Mouse (Mus musculus) hindbrain, postnatal 0 days (tissue): ENCODE measurements at regions not wholly inside any gene's neighbourhood (a gene's known extent, or its start where the extent isn't known, plus 50 kb on each side); places are given as distances from the start of the nearest gene placed in this dataset.

Source experiments
- ATAC-seq: fragments of 200-750 bp; cut with Nextera tagmentation; 2 replicates; pipeline ENCODE4 v1.8.0; 2017; ENCODE audit warnings: mild to moderate bottlenecking, moderate TSS enrichment, moderate library complexity
- DNase-seq: peaks from one replicate; pipeline ENCODE4 v3.0.0-alpha.2; 2015; ENCODE audit warnings: low spot score
- H3K27ac ChIP-seq: fragments of 300-500 bp; sonication (generic); 2 replicates; pipeline ENCODE4 v1.5.1; 2014; ENCODE audit warnings: mild to moderate bottlenecking
- H3K27me3 ChIP-seq: fragments of 300-500 bp; sonication (generic); 2 replicates; pipeline ENCODE4 v1.6.1; 2014; ENCODE audit warnings: low read length, mixed read lengths; ENCODE audit not compliant: insufficient read depth
- H3K36me3 ChIP-seq: fragments of 300-500 bp; sonication (generic); 2 replicates; pipeline ENCODE4 v1.6.1; 2014; ENCODE audit warnings: low read length, mixed read lengths; ENCODE audit not compliant: insufficient read depth
- H3K4me1 ChIP-seq: fragments of 300-500 bp; sonication (generic); 2 replicates; pipeline ENCODE4 v1.6.1; 2014; ENCODE audit warnings: antibody characterized with exemption, low read length, mixed read lengths; ENCODE audit not compliant: insufficient read depth
- H3K4me2 ChIP-seq: fragments of 300-500 bp; sonication (generic); 2 replicates; pipeline ENCODE4 v1.6.1; 2014; ENCODE audit warnings: low read depth, mild to moderate bottlenecking, low read length, moderate library complexity, mixed read lengths
- H3K4me3 ChIP-seq: fragments of 300-500 bp; sonication (generic); 2 replicates; pipeline ENCODE4 v1.5.1; 2014; ENCODE audit warnings: low read length
- H3K9ac ChIP-seq: fragments of 300-500 bp; sonication (generic); replicated peaks from 2 replicates; pipeline ENCODE4 v1.6.1; 2014; ENCODE audit warnings: mild to moderate bottlenecking, low read length, moderate library complexity, mixed read lengths
- H3K9me3 ChIP-seq: fragments of 300-500 bp; sonication (generic); 2 replicates; pipeline ENCODE4 v1.6.1; 2016; ENCODE audit warnings: low read length, mixed read lengths
- CTCF ChIP-seq: IDR thresholded peaks from 2 replicates; pipeline ENCODE4 v1.5.1; 2016; ENCODE audit warnings: antibody characterized with exemption, control low read depth, low read depth
- WGBS: fragments of 180-500 bp; shearing (Covaris S2); extraction: QIAGEN DNeasy Blood & Tissue Kit; methylation state at CpG from one replicate; pipeline ENCODE4 v1.1.7; 2014; 5-methylcytosine and 5-hydroxymethylcytosine counted together

GRCm38 (mm10) chr4:95340926-95341325 is 216.4 kb upstream of the Fggy start:
- Histone ChIP-seq H3K27me3 (no peaks in the 10 kb centered on the region), H3K36me3 (no peaks in the 10 kb centered on the region), H3K4me2 (no peak overlapping the region), H3K4me1 (no peaks in the 10 kb centered on the region), H3K9me3 (no peaks in the 10 kb centered on the region), H3K9ac (no peak overlapping the region), H3K27ac (no peak overlapping the region), H3K4me3 (no peak overlapping the region)
- ATAC-seq (no peak), DNase-seq (no peak)
- TF ChIP-seq CTCF = no peak
- WGBS = 82% methylated on average over 3 of the region's 3 CpGs

DNA sequence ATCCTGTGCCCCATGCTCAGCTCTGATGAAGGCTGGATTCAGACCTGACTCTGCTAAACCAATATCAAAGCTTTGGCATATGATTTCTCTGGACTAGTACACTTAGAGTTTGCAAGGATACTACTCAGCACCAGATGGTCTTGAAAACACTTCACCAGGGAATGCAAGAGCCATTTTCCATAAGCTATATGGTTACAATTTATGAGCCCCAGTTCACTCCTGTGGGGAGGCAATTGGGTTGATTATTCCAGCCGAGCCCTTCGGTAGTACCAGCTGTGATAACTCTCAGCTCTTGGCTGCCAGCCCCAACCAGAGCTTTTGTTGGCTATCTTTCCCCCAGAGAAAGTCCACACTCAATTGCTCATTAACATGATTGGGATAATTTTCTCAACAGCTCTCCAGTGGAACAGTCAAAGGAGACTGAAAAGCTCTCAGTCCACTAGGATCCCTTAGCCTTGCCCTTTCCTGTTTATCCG is 210.5 kb upstream of the Fggy start:
- Histone ChIP-seq H3K4me2 (no peak overlapping the region), H3K9me3 (no peaks in the 10 kb centered on the region), H3K36me3 (no peaks in the 10 kb centered on the region), H3K9ac (no peak overlapping the region), H3K4me3 (no peak overlapping the region), H3K27me3 (no peaks in the 10 kb centered on the region), H3K27ac (no peak overlapping the region), H3K4me1 (peaks cover 9% of the 10 kb centered on the region)
- TF ChIP-seq CTCF = no peak
- ATAC-seq (peak; percentile 61; the same call in 1 of the 2 replicates), DNase-seq (peak; percentile 77)
- WGBS = 24% methylated on average over 3 of the region's 3 CpGs

- Histone ChIP-seq H3K9me3 (no peaks in the 10 kb centered on the region), H3K4me3 (no peak overlapping the region), H3K4me2 (no peak overlapping the region), H3K36me3 (no peaks in the 10 kb centered on the region), H3K27ac (no peak overlapping the region), H3K4me1 (peaks cover 9% of the 10 kb centered on the region), H3K9ac (no peak overlapping the region), H3K27me3 (no peaks in the 10 kb centered on the region)
- no peak for TF ChIP-seq CTCF
- 73% methylated on average over 2 of the region's 2 CpGs for WGBS
- no peak for DNase-seq
- no peak for ATAC-seq
Measured at GRCm38 (mm10) chr4:95347436-95347835, 209.9 kb upstream of the Fggy start.

DNA sequence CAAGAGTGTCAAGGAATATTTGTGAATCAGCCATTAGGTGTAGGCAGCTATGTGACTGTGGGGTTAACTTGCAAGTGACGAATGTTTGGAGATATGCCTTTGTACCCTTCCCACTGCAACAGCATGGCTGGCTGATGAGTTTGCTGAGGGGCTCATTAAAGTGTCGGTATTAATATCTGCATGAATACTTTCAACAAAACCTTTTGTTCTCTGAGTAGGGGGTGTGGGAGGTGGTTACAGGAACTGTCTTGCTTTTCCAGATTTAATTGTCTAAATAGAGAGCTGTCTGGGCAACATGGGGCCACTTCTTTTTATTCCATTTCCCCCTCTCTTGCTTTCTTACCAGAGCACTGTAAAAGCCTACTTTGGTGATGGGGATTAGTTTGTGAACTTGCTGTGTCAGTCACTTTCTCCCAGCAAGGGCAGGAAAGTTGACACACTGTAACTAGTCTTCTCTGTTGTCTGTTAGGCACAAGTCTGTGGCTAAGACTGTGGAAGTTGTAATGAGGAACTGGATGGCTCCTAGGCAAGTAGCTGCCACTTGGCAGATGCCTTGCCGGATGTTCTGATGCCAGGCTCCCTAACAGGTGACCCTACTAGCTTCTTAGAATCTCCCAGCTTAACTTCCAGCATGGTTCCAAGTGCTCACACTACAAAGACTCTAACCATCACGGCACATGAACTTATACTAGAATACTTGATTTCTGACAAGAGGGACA is 208.7 kb upstream of the Fggy start:
- DNase-seq = no peak
- no peak for TF ChIP-seq CTCF
- Histone ChIP-seq H3K27ac (no peak overlapping the region), H3K4me1 (peaks cover 9% of the 10 kb centered on the region), H3K4me2 (no peak overlapping the region), H3K9me3 (no peaks in the 10 kb centered on the region), H3K27me3 (no peaks in the 10 kb centered on the region), H3K9ac (no peak overlapping the region), H3K36me3 (no peaks in the 10 kb centered on the region), H3K4me3 (no peak overlapping the region)
- WGBS = 75% methylated on average over 4 of the region's 4 CpGs
- no peak for ATAC-seq

DNA sequence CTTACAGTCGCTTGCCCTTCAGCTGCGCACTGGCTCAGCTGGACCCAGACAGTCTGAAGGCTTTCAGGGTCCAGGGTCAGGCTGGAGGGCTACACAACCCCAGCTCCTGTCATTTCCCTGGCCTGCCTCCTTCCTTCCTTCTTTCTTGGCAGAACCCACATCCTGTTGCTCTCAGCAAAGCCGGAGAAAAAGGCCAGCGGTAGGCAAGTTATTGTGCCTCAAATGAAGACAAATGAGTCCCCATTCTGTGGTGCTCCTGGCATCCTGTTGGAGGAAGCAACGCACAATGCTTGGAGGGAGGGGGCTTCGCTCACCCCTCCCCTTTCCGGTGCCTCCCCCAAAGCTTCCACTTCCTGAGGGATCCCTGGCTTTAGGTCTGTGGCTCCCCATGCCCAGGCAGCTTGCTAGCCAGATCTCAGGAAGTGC is 203.4 kb upstream of the Fggy start:
- Histone ChIP-seq H3K4me3 (no peak overlapping the region), H3K27ac (0 out of 2 replicates have a peak overlapping the region, but pooled peaks have one; percentile 0), H3K9ac (no peak overlapping the region), H3K4me2 (no peak overlapping the region), H3K27me3 (no peaks in the 10 kb centered on the region), H3K9me3 (no peaks in the 10 kb centered on the region), H3K4me1 (no peaks in the 10 kb centered on the region), H3K36me3 (no peaks in the 10 kb centered on the region)
- peak; percentile 49 for DNase-seq
- no peak for TF ChIP-seq CTCF
- 28% methylated on average over 7 of the region's 7 CpGs for whole genome bisulfite sequencing
- peak; percentile 71; the same call in 1 of the 2 replicates for ATAC-seq

DNA sequence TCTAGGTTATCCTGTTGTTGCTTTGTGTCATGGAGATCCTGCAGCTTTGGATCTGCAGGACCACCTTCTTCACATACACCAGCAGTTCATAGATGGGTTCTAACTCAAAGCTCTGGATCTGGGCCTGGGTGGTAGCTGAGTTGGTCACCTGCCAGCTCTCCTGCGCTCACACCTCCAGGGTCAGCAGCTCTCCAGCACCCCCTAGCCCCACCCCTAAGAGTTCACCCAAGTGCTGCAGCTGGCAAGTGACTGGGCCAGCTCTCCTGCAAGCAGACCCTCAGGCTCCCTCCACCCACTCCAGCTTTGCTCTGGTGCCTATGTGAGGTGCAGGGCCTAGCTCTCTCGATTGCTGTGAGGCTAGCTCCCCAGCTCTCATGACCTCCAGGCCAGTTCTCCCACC is 198.6 kb upstream of the Fggy start:
- no peak overlapping the region for H3K27ac ChIP-seq
- 71% methylated on average over 2 of the region's 2 CpGs for WGBS
- no peak overlapping the region for H3K9ac ChIP-seq
- H3K9me3 ChIP-seq = no peaks in the 10 kb centered on the region
- TF ChIP-seq CTCF = no peak
- DNase-seq (no peak), ATAC-seq (no peak)
- H3K27me3 ChIP-seq = no peaks in the 10 kb centered on the region
- H3K4me2 ChIP-seq = no peak overlapping the region
- H3K4me1 ChIP-seq = no peaks in the 10 kb centered on the region
- H3K36me3 ChIP-seq = no peaks in the 10 kb centered on the region
- no peak overlapping the region for H3K4me3 ChIP-seq

- no peak overlapping the region for H3K4me3 ChIP-seq
- 51% methylated on average over 3 of the region's 3 CpGs for WGBS
- H3K9me3 ChIP-seq = no peaks in the 10 kb centered on the region
- H3K27me3 ChIP-seq = no peaks in the 10 kb centered on the region
- no peaks in the 10 kb centered on the region for H3K36me3 ChIP-seq
- ATAC-seq (no peak), DNase-seq (no peak)
- no peak overlapping the region for H3K9ac ChIP-seq
- no peak overlapping the region for H3K4me2 ChIP-seq
- H3K27ac ChIP-seq = no peak overlapping the region
- no peaks in the 10 kb centered on the region for H3K4me1 ChIP-seq
- TF ChIP-seq CTCF = no peak
Measured at GRCm38 (mm10) chr4:95360336-95360967, 196.9 kb upstream of the Fggy start.
